Mouse (Mus musculus): ENCODE data around the gene Cntd1. TPM values are rescaled to one million over a fixed set of nuclear protein-coding genes. Genes with fewer than 3 reads are reported as not detected.

The Cntd1 gene
- polyA plus RNA-seq, 1 experiment from 2014 or later = 1.3 TPM

- no peaks in the 10 kb centered on the region for H3K27me3 ChIP-seq (ENCODE audit: control insufficient read depth, insufficient read depth, low read length)
- WGBS = 2% methylated on average over 8 of the region's 9 CpGs
- no peaks in the 10 kb centered on the region for H3K9me3 ChIP-seq (ENCODE audit: control insufficient read depth, low read length)
- H3K36me3 ChIP-seq (ENCODE audit: control insufficient read depth, insufficient read depth, low read length) = no peaks in the 10 kb centered on the region
- DNase-seq (ENCODE audit: low spot score) (peak; percentile 70), ATAC-seq (ENCODE audit: low FRiP score) (peak; percentile 87)
- peak overlapping the region; percentile 49 for H3K4me2 ChIP-seq (replicated peaks; ENCODE audit: low read depth, low read length)
- H3K4me3 ChIP-seq (ENCODE audit: low read depth, low read length) = peak overlapping the region; percentile 30
- H3K27ac ChIP-seq (ENCODE audit: low read depth, low read length) = peak overlapping the region; percentile 37; the same call in 1 of the 2 replicates
- H3K9ac ChIP-seq (ENCODE audit: low read depth, low read length) = peak overlapping the region; percentile 32; the same call in 1 of the 2 replicates
- no peaks in the 10 kb centered on the region; the same call in none of the 2 replicates for H3K4me1 ChIP-seq (replicated peaks; ENCODE audit: control insufficient read depth, insufficient read depth, low read length)
Measured at GRCm38 (mm10) chr11:101338123-101338760, 59.4 kb downstream of the Cntd1 start.

Other genes starting within 250 kb of the Cntd1 start
- 5.8 and 5.9 TPM in 2 replicates for gene Naglu, start 209.0 kb upstream of the Cntd1 start, polyA plus RNA-seq (2014; fragmentation: Nextera tagmentation; extraction: Ambion mirVana)
- not detected in 2 replicates for gene Hsd17b1, start 200.6 kb upstream of the Cntd1 start, polyA plus RNA-seq (2014; fragmentation: Nextera tagmentation; extraction: Ambion mirVana)
- gene Coasy, start 196.4 kb upstream of the Cntd1 start, polyA plus RNA-seq (2014; fragmentation: Nextera tagmentation; extraction: Ambion mirVana) = 50.9 and 51.6 TPM in 2 replicates
- gene Mlx, start 191.7 kb upstream of the Cntd1 start, polyA plus RNA-seq (2014; fragmentation: Nextera tagmentation; extraction: Ambion mirVana) = 57.1 and 57.3 TPM in 2 replicates
- gene Psmc3ip, start 183.6 kb upstream of the Cntd1 start, polyA plus RNA-seq (2014; fragmentation: Nextera tagmentation; extraction: Ambion mirVana) = 54.3 and 54.8 TPM in 2 replicates
- gene Retreg3, start 159.1 kb upstream of the Cntd1 start, polyA plus RNA-seq (2014; fragmentation: Nextera tagmentation; extraction: Ambion mirVana) = 10.7 and 12.0 TPM in 2 replicates
- 97.7 and 98.6 TPM in 2 replicates for gene Tubg1, start 159.1 kb upstream of the Cntd1 start, polyA plus RNA-seq (2014; fragmentation: Nextera tagmentation; extraction: Ambion mirVana)
- gene Tubg2, start 123.1 kb upstream of the Cntd1 start, polyA plus RNA-seq (2014; fragmentation: Nextera tagmentation; extraction: Ambion mirVana) = 5.5 and 5.7 TPM in 2 replicates
- gene Cntnap1, start 108.5 kb upstream of the Cntd1 start, polyA plus RNA-seq (2014; fragmentation: Nextera tagmentation; extraction: Ambion mirVana) = 0.29 and 0.39 TPM in 2 replicates
- 7.7 and 8.2 TPM in 2 replicates for gene Plekhh3, start 107.7 kb upstream of the Cntd1 start, polyA plus RNA-seq (2014; fragmentation: Nextera tagmentation; extraction: Ambion mirVana)
- gene Ccr10, start 103.6 kb upstream of the Cntd1 start, polyA plus RNA-seq (2014; fragmentation: Nextera tagmentation; extraction: Ambion mirVana) = 0.19 TPM in 1 of 2 replicates, not detected in the other
- gene Ezh1, start 52.5 kb upstream of the Cntd1 start, polyA plus RNA-seq (2014; fragmentation: Nextera tagmentation; extraction: Ambion mirVana) = 11.1 and 11.5 TPM in 2 replicates
- 63.0 and 71.9 TPM in 2 replicates for gene Ramp2, start 33.0 kb upstream of the Cntd1 start, polyA plus RNA-seq (2014; fragmentation: Nextera tagmentation; extraction: Ambion mirVana)
- gene Vps25, start 25.3 kb upstream of the Cntd1 start, polyA plus RNA-seq (2014; fragmentation: Nextera tagmentation; extraction: Ambion mirVana) = 117 and 119 TPM in 2 replicates
- 5.2 and 6.0 TPM in 2 replicates for gene Wnk4, start 18.4 kb upstream of the Cntd1 start, polyA plus RNA-seq (2014; fragmentation: Nextera tagmentation; extraction: Ambion mirVana)
- 213 and 217 TPM in 2 replicates for gene Coa3, start 102 bp downstream of the Cntd1 start, polyA plus RNA-seq (2014; fragmentation: Nextera tagmentation; extraction: Ambion mirVana)
- gene Becn1, start 23.3 kb downstream of the Cntd1 start, polyA plus RNA-seq (2014; fragmentation: Nextera tagmentation; extraction: Ambion mirVana) = 166 and 178 TPM in 2 replicates
- gene Psme3, start 37.2 kb downstream of the Cntd1 start, polyA plus RNA-seq (2014; fragmentation: Nextera tagmentation; extraction: Ambion mirVana) = 138 and 143 TPM in 2 replicates
- 1.4 and 1.8 TPM in 2 replicates for gene Aoc2, start 46.1 kb downstream of the Cntd1 start, polyA plus RNA-seq (2014; fragmentation: Nextera tagmentation; extraction: Ambion mirVana)
- gene Aoc3, start 51.6 kb downstream of the Cntd1 start, polyA plus RNA-seq (2014; fragmentation: Nextera tagmentation; extraction: Ambion mirVana) = 0.10 TPM in 1 of 2 replicates, not detected in the other
- not detected in 2 replicates for gene G6pc, start 88.5 kb downstream of the Cntd1 start, polyA plus RNA-seq (2014; fragmentation: Nextera tagmentation; extraction: Ambion mirVana)
- 90.9 and 97.5 TPM in 2 replicates for gene Aarsd1, start 138.6 kb downstream of the Cntd1 start, polyA plus RNA-seq (2014; fragmentation: Nextera tagmentation; extraction: Ambion mirVana)
- 9.3 and 10.3 TPM in 2 replicates for gene Gm27029, start 145.8 kb downstream of the Cntd1 start, polyA plus RNA-seq (2014; fragmentation: Nextera tagmentation; extraction: Ambion mirVana)
- 14.2 and 16.9 TPM in 2 replicates for gene Rundc1, start 146.1 kb downstream of the Cntd1 start, polyA plus RNA-seq (2014; fragmentation: Nextera tagmentation; extraction: Ambion mirVana)
- gene Ptges3l, start 146.3 kb downstream of the Cntd1 start, polyA plus RNA-seq (2014; fragmentation: Nextera tagmentation; extraction: Ambion mirVana) = 3.1 and 3.5 TPM in 2 replicates
- 387 and 395 TPM in 2 replicates for gene Rpl27, start 163.3 kb downstream of the Cntd1 start, polyA plus RNA-seq (2014; fragmentation: Nextera tagmentation; extraction: Ambion mirVana)
- gene Ifi35, start 169.4 kb downstream of the Cntd1 start, polyA plus RNA-seq (2014; fragmentation: Nextera tagmentation; extraction: Ambion mirVana) = 4.5 and 5.0 TPM in 2 replicates
- 88.0 and 127 TPM in 2 replicates for gene Rnd2, start 186.0 kb downstream of the Cntd1 start, polyA plus RNA-seq (2014; fragmentation: Nextera tagmentation; extraction: Ambion mirVana)
- 74.5 and 89.4 TPM in 2 replicates for gene Vat1, start 187.2 kb downstream of the Cntd1 start, polyA plus RNA-seq (2014; fragmentation: Nextera tagmentation; extraction: Ambion mirVana)